Mouse (Mus musculus) CH12F3 (cell line): ENCODE results near the gene Stpg3.
"Not testable (repeated sequence)": the region's sequence is repeated elsewhere in the genome, so short reads cannot be mapped to it uniquely, and the experiment has no call there.

Experiments used
- in situ Hi-C: fragments of 300-500 bp; cut with MboI; formaldehyde crosslinking; loops from 2 replicates; pipeline ENCODE4 v1.14.3; 2020; ENCODE audit warnings: low sequenced_read_pairs

Gene Stpg3

GRCm38 (mm10) chr2:25214444-25214843 lies at the start of gene Stpg3:
Gene Stpg3, minus strand, starts transcription at chr2:25214637.
- in situ Hi-C loops, result no loop called here

- in situ Hi-C loops, result no loop called here
These were observed 49.3 kb upstream of the Stpg3 start for GRCm38 (mm10) chr2:25263623-25264285.

- in situ Hi-C loops, result no loop called here
These were observed 48.6 kb upstream of the Stpg3 start for GRCm38 (mm10) chr2:25262795-25263622.

- in situ Hi-C loops, result no loop called here
These were observed 47.9 kb upstream of the Stpg3 start, which contains the start of gene Tprn for GRCm38 (mm10) chr2:25262291-25262767. Gene Tprn, plus strand, starts transcription at chr2:25262618.

GRCm38 (mm10) chr2:25261870-25262269 lies 47.4 kb upstream of the Stpg3 start:
- in situ Hi-C loops, result no loop called here

GRCm38 (mm10) chr2:25258887-25259286 lies 44.5 kb upstream of the Stpg3 start:
- in situ Hi-C loops, result no loop called here

GRCm38 (mm10) chr2:25257250-25257649 lies 42.8 kb upstream of the Stpg3 start:
- in situ Hi-C loops, result not testable (repeated sequence)

GRCm38 (mm10) chr2:25256443-25257109 lies 42.1 kb upstream of the Stpg3 start:
- in situ Hi-C loops, result not testable (repeated sequence)

- in situ Hi-C loops, result no loop called here
These were observed 40.9 kb upstream of the Stpg3 start, which contains the start of gene Tmem203 for GRCm38 (mm10) chr2:25255284-25255779. Gene Tmem203, plus strand, starts transcription at chr2:25255439.

- in situ Hi-C loops, result no loop called here
These were observed 37.9 kb upstream of the Stpg3 start for GRCm38 (mm10) chr2:25252331-25252730.

GRCm38 (mm10) chr2:25246183-25247072 lies 32.0 kb upstream of the Stpg3 start, which contains the start of gene AL732309.1:
Gene AL732309.1, minus strand, starts transcription at chr2:25246863.
- in situ Hi-C loops, result no loop called here

GRCm38 (mm10) chr2:25244144-25244543 lies 29.7 kb upstream of the Stpg3 start:
- in situ Hi-C loops, result no loop called here

GRCm38 (mm10) chr2:25243342-25243741 lies 28.9 kb upstream of the Stpg3 start:
- in situ Hi-C loops, result no loop called here

GRCm38 (mm10) chr2:25242101-25242506 lies 27.7 kb upstream of the Stpg3 start, which contains the start of the genes Rnf208 and Cysrt1:
Gene Rnf208, plus strand, starts transcription at chr2:25242255.
Gene Cysrt1, minus strand, starts transcription at chr2:25242452.
- in situ Hi-C loops, result no loop called here

- in situ Hi-C loops, result no loop called here
These were observed 27.0 kb upstream of the Stpg3 start for GRCm38 (mm10) chr2:25241438-25241775.

GRCm38 (mm10) chr2:25240723-25241437 lies 26.4 kb upstream of the Stpg3 start:
- in situ Hi-C loops, result no loop called here

- in situ Hi-C loops, result no loop called here
These were observed 25.9 kb upstream of the Stpg3 start for GRCm38 (mm10) chr2:25240310-25240709.

- in situ Hi-C loops, result no loop called here
These were observed 25.3 kb upstream of the Stpg3 start for GRCm38 (mm10) chr2:25239766-25240165.

- in situ Hi-C loops, result no loop called here
These were observed 23.7 kb upstream of the Stpg3 start for GRCm38 (mm10) chr2:25238106-25238505.
